Mouse (Mus musculus): ENCODE results near the gene Vwa5b1.
A peak's percentile ranks its signal among the peaks of the same experiment; 100 is the strongest.

Gene Vwa5b1

DNA sequence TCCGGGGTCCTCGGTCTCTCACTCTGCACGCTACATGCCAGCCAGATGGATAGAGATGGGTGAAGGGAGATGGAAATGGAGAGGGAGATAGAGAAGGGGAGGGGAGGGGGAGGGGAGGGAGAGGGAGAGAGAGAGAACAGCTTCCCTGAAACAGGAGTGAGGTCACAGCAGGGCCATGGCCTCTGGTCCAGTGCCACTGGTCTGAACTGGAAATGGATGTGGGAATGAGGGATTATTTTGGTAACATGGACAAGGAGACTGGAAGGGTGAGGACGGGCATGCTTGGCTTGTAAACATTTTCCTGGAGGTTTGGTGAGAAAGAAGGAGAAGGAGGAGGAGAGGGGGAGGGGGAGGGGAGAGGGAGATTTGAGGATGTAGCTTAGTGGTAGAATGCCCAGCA lies 59.0 kb downstream of the Vwa5b1 start:
- no peak for DNase-seq (ENCODE audit: low spot score in 2 of 2)

DNA sequence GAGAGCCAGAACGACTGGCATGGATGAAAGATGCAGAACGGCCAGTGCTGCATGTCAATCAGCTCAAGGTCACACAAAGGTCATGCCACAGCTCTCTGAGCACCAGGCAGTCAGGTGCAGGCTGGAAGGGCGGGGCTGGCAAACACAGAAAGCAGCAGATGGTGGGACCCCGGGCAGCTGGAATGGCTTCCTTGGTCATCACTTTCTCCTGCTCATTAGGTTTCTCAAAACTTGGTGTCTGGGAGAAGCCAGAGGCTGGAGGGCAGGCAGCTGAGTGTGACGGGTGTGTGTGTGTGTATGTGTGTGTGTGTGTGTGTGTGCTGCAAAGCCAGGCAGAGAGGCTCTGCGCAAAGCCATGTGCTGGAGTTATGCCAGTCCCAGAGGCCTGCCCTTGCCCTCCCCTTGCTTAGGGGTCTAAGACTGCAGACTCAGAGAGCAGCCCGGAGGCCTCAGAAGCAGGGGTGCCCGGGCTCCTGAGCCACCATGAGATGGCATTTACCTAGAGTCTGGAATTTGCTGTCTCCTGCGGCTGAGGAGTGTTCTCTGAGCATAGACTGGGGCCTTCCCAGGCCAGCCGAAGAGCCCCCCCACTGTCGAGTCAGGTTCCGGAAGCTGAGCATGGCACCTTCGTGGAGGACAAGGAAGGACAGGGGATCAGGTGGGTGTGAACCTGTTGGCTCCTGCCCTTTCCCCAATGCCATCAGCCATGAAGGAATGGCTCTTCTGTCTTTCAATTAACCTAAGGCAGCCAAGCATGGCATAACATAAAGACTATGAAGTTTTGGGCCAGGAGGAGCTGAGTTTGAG lies 60.7 kb downstream of the Vwa5b1 start:
- DNase-seq (ENCODE audit: low spot score in 2 of 2): no peak

DNA sequence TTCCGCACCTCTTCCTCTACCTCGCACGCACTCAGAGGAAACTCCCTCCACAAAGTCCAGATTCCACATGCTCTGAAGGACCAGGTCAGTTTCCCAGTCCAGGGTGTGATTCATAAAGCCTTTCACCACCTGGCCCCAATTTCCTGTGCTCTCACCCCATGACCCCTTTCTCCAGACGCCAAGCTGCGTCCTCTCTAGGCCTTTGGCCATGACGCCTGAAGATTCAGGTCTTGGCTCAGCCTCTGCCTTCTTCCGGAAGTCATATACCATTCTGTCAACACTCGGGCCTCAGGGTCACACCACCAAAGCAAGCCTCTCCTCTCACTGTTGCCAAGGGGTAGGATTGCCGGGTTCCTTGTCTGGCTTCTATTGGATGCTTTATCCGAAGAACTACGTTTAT lies 65.8 kb downstream of the Vwa5b1 start:
- DNase-seq (ENCODE audit: low spot score in 2 of 2): no peak

DNA sequence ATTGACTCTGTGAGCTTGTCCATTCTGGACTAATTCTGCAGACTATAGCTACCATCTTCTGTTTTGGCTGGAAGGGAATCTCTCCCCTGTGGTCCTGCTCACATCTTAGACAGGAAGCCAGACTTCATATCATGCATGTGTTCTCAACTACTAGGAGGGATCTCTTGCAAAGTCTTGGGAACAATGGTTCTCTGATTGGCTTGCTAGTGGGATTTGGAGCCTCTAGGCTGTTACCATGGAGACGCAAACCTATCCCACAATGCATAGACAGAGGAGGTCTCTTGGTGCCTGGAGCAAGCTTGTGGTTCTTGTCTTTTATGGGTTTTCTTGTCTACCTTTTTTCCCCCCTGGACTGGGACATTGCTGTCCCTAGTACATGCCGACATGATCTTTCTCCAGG lies 67.4 kb downstream of the Vwa5b1 start:
- no peak for DNase-seq (ENCODE audit: low spot score in 2 of 2)

DNA sequence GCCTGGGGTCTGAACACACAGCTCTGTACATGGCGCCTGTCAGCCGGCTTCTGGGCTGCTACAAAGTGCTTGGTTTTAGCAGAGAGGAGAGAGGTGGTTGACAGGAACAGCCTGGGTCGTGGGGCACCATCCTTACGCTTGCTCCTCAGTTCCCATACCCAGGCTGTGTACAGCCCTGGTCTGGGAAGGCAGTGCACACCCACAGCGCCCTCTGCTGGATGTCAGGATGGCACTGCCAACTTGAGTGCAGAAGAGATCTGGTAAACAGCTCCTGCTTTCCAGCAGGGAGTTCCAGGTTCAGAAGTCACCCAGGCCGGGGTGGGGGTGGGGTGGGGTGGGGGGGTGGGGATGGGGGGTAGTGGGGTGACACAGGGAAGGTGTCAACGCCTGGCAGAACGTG lies 73.7 kb downstream of the Vwa5b1 start:
- DNase-seq (ENCODE audit: low spot score in 2 of 2): peak; percentile 90 to 93

DNA sequence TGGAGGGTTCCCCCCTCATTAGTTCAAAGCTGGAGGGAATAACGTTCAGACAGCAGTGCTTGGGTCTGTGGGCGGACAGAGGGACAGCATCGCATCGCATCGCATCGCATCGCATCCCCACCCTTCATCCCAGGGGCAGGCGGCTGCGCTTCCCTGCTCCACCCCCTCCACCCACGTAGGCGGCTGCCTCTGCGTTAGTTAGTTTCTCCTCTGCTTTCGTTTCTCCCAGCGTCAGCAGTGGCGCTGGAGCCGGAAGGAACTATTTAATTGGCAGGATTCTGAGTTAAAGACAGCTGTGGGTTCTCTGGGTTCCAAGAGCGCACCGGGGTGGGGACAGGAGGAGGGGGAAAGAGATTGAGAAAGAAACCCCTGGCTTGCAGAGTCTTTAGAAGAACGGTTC lies 80.2 kb downstream of the Vwa5b1 start:
- DNase-seq (ENCODE audit: low spot score in 2 of 2): peak; percentile 73 to 79

DNA sequence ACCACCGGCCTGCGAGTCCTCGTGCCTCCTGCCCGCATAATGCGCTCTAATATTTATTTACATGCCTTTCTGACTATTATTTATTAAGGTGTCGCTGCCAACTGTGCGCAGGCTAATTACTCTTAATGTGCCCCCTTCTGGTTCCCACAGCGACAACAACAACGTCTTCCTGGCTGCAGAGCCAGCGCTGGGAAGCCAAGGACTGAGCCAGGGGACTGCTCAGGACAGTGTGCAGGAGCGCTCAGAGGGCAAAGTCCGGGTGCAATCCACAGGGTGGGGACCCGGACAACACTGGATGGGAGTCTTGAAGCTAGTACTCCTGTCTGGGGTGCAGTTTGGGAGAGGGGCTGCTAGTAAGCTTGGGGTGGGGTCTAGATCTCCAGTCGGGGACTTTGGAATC lies 80.8 kb downstream of the Vwa5b1 start:
- no peak for DNase-seq (ENCODE audit: low spot score in 2 of 2)

DNA sequence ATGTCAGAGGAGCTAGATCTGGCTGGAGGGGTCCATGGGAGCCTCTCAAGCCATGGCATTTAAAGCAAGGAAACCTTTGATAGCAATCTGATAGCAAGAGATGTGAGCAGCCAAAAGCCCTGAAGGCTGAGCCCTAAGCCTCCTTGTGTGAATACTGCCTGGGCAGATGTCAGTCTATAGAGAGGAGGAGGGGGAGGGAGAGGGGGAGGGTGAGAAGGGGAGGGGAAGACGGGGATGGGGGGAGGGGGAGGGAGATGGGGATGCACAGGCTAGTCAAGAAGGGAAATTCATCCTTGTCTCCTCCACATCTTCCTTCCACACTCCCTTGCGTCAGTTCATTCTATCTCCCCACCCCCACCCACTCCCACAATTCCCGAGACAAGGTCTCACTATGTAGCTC lies 81.4 kb downstream of the Vwa5b1 start:
- no peak for DNase-seq (ENCODE audit: low spot score in 2 of 2)

DNA sequence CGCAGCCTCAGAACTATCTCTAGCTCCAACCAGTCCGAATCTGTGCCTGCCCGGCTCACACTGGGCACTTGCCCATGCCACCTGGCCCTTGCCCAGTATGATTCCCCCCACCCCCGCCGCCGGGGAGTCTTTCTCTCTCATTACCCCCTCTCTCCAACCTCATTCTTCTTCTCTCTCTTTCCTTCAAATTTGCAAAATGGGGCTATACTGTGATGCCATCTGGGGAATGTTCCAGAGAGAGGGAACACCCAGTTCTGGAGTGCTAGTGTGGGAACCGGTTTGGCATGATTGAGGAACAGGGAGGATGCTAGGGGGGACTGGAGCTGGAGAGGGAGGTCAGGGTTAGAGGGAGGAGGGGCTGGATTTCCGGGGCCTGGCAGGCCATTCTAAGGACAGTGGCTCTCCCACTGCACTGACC lies 82.2 kb downstream of the Vwa5b1 start:
- DNase-seq (ENCODE audit: low spot score in 2 of 2): peak; percentile 56 to 71

DNA sequence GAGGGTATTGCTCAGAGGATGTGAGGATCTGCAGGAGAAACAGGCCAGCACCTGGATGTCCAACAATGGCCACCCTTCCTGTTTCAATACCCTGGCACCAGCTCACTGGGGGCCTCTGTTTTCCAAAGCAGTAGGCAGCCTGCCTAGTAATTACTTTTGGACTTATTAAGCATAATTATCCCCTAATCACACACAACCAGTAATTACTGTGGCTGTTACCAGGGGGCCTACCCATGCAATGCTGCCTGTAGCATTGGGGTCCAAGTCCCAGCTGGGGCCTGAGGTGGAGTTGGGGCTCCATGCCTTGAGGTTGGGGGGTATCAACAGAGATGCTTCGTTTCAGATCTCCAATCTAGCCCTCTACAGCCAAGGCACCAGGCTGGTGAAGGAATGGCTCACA lies 82.6 kb downstream of the Vwa5b1 start:
- DNase-seq (ENCODE audit: low spot score in 2 of 2): no peak

DNA sequence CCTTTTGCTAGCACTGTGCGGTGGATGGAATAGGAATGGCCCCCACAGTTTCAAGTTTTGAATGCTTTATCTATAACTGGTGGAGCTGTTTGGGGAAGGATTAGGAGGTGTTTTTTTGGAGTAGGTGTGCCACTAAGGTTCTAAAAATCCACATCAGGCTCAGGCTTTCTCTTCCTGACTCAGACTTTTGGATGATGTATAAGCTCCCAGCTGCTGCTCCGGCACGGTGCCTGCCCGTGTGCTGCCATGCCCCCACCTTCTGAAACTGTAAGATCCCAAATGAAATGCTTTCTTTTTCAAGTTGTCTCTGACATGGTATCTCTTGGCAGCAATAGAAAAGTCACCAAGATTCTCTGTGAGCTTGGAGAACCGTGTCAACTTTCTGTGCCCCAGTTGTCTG lies 84.1 kb downstream of the Vwa5b1 start:
- DNase-seq (ENCODE audit: low spot score in 2 of 2): no peak

DNA sequence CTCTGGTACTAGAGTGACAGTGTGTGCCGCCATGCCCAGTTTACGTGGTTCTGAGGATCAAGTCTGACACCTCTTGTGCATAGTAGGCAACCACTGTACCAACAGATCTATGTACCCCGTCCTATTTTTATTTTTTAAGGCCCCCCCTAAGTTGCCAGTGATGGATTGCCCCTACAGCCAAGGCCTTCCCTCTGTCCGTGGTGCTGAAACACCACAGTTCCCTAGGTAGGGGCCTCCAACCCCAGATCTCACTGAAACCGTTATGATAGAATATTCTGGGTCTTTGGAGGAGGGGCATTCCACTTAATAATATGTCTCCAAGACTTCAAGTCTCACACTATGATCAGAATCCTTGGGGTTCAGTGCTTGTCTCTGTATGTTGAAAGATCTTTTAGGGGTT lies 85.1 kb downstream of the Vwa5b1 start:
- no peak for DNase-seq (ENCODE audit: low spot score in 2 of 2)

DNA sequence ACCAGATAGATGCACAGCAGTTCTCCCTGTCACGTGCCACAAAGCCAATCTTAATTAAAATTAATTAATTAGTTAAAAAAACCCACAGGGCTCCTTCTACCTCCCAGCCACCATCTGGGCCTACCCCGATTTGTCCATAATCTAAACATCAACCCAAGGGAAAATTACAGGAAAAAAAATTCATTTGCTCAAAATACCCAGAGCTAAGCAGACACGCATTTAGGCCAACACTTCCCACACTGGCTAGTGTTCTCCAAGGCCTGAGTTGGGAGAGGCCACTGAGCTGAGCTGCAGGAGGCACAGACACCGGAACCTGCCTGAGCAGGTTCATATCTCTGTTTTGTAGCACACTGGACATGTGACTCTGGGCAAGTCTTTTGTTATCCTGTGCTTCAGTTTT lies 86.7 kb downstream of the Vwa5b1 start:
- no peak for DNase-seq (ENCODE audit: low spot score in 2 of 2)

DNA sequence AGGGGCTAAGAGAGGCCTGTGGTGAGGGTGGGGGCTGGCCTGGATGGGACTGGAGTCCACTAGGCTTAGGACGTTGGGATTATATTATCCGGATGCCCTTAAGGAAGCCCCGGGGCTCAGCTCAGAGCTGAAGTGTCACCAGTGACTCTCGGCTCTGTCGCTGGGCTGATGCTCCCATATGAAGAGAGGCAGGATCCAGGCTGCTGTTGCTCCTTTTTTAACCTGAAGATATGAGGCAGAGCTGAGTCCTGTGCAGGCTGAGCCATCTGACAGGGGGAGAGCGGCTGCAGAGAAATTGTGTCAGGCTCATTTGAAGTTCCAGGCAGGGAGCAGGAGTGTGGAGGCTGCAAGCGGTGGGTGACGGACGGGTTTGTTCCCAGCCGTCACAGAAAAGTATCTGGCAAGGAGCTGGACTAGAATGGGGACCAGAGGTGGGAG lies 87.5 kb downstream of the Vwa5b1 start:
- DNase-seq (ENCODE audit: low spot score in 2 of 2): peak; percentile 63 to 74

DNA sequence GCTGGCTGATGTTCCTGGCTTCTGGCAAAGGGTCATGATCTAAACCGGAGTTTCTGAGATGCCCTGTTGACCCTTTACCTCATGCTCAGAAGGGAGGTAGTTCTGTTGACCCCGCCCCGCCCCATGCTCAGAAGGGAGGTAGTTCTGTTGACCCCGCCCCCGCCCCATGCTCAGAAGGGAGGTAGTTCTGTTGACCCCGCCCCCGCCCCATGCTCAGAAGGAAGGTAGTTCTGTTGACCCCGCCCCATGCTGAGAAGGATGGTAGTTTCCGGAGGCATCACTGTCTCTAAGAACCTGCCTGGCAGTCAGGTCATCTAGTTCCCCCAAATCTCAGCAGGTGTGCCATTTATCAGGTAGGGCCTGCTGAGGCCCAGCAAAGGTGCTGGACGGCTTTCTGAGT lies 88.1 kb downstream of the Vwa5b1 start:
- no peak for DNase-seq (ENCODE audit: low spot score in 2 of 2)

DNA sequence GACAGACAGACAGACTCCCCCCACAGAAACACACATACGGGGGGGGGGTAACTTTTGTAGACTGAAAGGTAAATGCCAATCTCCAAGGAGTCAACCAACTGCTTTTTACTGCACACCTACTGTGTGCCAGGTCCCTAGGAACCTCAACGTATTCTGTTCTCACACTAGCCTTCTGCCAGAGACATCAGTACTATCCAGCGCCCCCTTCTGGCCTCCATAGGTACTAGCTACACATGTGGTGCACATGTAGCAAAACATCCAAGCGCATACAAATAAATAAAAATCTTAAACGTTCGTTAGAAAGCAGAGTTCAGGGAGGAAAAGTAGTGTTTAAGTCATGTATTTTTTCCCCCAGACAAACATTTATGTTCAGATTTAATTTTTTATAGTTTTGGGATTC lies 88.6 kb downstream of the Vwa5b1 start:
- peak in 1 of 2 experiments; percentile 56 for DNase-seq (ENCODE audit: low spot score in 2 of 2)

DNA sequence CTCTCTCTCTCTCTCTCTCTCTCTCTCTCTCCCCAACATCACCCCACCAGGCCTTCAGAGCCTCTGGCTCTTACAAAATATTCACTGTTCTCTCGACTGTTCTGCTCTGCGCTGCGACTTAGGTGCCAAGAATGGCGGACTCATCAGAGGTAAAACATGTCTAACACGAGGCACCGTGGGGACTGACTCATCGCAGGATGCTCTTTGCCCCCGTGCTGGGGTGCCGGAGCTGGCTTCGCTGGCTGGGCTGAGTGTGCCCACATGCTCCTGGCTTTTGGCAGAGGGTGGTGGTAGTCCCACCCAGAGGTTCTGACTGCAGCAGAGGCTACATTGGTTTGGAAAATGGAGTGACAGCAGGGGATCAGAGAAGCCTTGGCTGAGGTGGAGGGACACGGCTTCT lies 89.4 kb downstream of the Vwa5b1 start:
- DNase-seq (ENCODE audit: low spot score in 2 of 2): no peak

DNA sequence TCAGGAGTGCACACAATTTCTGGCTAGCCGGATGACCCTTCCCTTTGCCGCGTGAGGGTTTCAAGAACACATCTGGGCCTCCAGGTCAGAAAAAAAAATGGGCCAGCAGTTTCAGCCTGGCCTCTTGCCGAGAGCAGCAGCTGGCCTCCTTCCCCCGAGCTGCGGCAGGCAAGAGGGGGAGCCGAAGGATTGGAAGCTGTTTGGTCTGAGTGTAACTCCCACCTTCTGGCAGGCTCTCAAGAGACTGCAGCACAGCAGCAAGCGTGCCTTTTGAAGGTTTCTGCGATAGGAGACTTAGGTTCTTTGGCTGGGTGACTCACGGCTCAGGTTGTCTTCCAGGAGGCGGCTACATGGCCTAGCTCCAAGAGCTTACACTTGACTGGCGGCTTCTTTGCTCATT lies 92.5 kb downstream of the Vwa5b1 start:
- DNase-seq (ENCODE audit: low spot score in 2 of 2): peak; percentile 68 to 80

DNA sequence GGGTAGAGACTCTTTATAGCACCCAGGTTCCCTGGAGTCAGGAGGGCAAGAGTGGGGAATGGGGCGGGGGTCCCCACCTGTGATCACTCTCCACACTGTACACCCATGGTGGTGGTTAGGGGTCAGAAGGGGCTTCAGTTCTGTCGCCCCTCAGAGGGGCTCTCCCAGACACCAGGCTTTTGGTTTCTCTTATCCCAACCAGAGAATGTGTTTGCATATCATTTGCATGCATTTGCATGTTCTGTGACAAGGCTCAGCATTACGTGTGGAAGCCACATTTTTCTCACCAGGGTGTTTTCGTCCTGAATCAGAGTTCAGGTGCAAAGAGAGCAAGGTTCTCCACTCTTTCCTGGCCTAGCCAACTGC lies 97.6 kb downstream of the Vwa5b1 start:
- no peak for DNase-seq (ENCODE audit: low spot score in 2 of 2)

DNA sequence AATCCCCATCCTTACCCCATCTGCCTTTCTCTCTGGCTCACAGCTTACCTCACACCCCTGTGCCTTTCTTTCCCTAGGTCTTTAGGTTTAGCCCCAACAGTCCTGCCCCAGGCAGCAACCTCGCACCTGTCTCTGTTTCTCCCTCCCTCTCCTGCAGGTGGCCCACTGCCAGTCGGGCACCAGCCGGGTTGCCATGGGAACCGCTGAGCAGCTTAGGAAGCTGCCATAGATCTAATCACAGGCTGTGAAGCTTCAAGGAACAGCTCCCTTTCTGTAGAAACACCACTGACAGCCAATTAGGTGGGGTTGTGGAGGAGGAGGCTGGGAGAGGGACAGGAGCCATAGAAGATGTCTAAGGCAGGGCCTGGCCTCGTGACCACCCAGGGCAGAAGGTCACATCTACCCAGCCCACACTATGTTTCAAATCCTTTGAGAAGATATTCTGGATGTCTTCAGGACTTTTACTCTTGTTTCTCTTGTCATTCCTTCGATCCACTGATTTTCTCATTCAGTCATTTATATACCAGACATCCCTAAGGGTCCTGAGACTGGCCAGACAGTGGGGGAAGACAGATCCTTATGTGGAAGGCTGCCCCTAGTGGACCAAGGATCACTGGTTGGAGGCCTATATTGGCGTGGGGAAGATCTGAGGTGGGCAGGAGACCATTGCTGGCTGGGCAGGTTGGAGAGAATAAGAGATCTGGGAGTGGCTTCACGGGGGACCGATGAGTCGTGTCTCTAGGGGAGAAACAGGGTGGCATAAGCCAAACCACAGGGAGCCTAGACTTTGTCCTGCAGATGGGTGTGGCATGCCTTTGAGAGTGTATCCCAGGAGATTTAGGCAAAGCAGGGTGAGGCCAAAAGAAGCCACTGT lies 98.2 kb downstream of the Vwa5b1 start:
- peak; percentile 91 to 94 for DNase-seq (ENCODE audit: low spot score in 2 of 2)

DNA sequence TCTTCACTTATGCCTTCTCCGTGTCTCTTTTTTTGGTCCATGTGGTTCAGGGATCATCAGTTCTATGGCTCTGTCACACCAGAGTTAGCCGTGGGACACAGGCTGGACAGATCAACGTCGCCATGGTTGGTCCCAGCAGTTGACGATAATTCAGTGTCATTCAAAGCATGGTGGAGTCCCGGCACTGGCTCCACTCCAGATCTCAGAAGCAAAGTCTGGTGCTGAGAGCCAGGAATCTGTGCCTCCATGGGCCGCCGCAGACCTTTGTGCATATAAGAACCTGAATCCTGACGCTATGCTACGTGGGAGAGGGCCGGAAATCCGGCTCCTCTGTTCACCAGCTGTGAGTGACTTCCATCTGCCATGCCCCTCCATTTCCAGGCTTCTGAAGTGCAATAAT lies 100.1 kb downstream of the Vwa5b1 start:
- DNase-seq (ENCODE audit: low spot score in 2 of 2): no peak

DNA sequence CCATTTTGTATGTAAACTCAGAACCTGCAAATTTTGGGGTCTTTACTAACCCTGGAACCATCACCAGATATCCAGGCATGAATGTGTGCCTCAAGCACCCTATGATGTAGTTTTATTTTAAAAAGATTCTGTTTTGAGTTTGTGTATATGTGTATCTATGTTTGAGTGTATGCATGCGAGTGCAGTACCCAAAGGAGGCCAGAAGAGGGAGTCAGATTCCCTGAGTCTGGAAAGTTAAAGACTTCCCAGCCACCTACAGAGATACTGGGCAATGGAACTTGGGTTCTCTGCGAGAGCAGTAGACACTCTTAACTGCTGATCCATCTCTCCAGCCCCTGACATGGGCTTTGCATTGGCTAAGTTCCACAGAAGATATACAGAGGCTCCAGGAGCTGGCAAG lies 101.8 kb downstream of the Vwa5b1 start:
- DNase-seq (ENCODE audit: low spot score in 2 of 2): no peak

DNA sequence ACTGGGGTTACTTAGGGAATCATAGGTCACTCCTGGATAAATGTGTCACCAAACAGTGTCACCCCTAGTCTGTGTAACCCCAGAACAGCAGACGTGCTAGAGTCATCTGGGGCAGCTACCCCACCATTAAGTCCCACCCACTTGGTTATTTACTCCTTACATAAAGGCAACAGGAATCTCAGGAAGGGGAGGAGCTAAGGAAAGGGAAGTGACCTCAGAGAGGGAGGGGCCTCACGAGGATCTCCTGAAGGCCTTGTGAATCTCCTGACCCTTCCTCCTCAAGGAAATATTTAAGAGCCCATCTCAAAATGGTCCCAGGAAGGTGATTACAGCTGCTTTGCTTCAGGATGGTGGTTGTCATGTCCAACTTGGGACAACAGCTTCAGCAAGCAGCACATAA lies 103.9 kb downstream of the Vwa5b1 start:
- no peak for DNase-seq (ENCODE audit: low spot score in 2 of 2)
